Mouse (Mus musculus) spleen, adult 2 months (tissue): ENCODE results near the gene Celsr2.

Experiments used
- CTCF ChIP-seq: fragments of 200-500 bp; IDR thresholded peaks from 2 replicates; pipeline ENCODE4 v1.5.1; 2011; ENCODE audit warnings: mild to moderate bottlenecking, inconsistent platforms; ENCODE audit not compliant: insufficient read depth, insufficient read length, insufficient replicate concordance; ENCODE audit errors: extremely low read depth
- POLR2A ChIP-seq: fragments of 200-500 bp; IDR thresholded peaks from 2 replicates; pipeline ENCODE4 v1.6.1; 2011; ENCODE audit warnings: low read depth, low read length, inconsistent platforms

- TF ChIP-seq CTCF (no peak), POLR2A (no peak)
Measured at GRCm38 (mm10) chr3:108360894-108361293, 54.5 kb downstream of the Celsr2 start.
